Mouse (Mus musculus): ENCODE data around the gene Usp42. TPM values are rescaled to one million over a fixed set of nuclear protein-coding genes. Genes with fewer than 3 reads are reported as not detected.

The Usp42 gene
- 19.1 and 21.9 TPM in 2 replicates for polyA plus RNA-seq (2012; rRNA removed)

GRCm38 (mm10) chr5:143732180-143732891 is at the start of gene Usp42:
Usp42 (minus strand) TSS chr5:143732280.

Other genes starting within 250 kb of the Usp42 start
- gene Rac1, start 204.2 kb downstream of the Usp42 start, polyA plus RNA-seq (2012; rRNA removed): 322 and 463 TPM in 2 replicates
- 24.4 and 28.9 TPM in 2 replicates for gene Cyth3, start 109.8 kb downstream of the Usp42 start, polyA plus RNA-seq (2012; rRNA removed)
- 21.1 and 28.6 TPM in 2 replicates for gene Eif2ak1, start 85.5 kb upstream of the Usp42 start, polyA plus RNA-seq (2012; rRNA removed)
- 0.23 and 0.41 TPM in 2 replicates for gene Ankrd61, start 165.4 kb upstream of the Usp42 start, polyA plus RNA-seq (2012; rRNA removed)
- 60.2 and 80.2 TPM in 2 replicates for gene Aimp2, start 177.6 kb upstream of the Usp42 start, polyA plus RNA-seq (2012; rRNA removed)
- gene Pms2, start 177.7 kb upstream of the Usp42 start, polyA plus RNA-seq (2012; rRNA removed): 18.8 and 21.6 TPM in 2 replicates
- 1.7 and 2.8 TPM in 2 replicates for gene Gm42421, start 195.9 kb upstream of the Usp42 start, polyA plus RNA-seq (2012; rRNA removed)
- 3.7 TPM in 2 replicates for gene Rsph10b, start 200.8 kb upstream of the Usp42 start, polyA plus RNA-seq (2012; rRNA removed)